Mouse (Mus musculus) stomach, postnatal 0 days (tissue): ENCODE results near the gene Pde4dip.

Experiments
- CTCF ChIP-seq: IDR thresholded peaks from 2 replicates; pipeline ENCODE4 v1.5.1; 2016; ENCODE audit warnings: antibody characterized with exemption, low read depth, mild to moderate bottlenecking, moderate library complexity
- EP300 ChIP-seq: optimal IDR thresholded peaks from 2 replicates; pipeline ENCODE3; 2016; ENCODE audit warnings: antibody characterized with exemption

- TF ChIP-seq CTCF (no peak), EP300 (no peak)
Measured at GRCm38 (mm10) chr3:97727801-97728200, 160.7 kb downstream of the Pde4dip start.
